Mouse (Mus musculus): ENCODE data around the gene Dnajb2. TPM values are rescaled to one million over a fixed set of nuclear protein-coding genes. Genes with fewer than 3 reads are reported as not detected.

The Dnajb2 gene
- 10 to 100 TPM; 91.6 to 97.6 TPM for total RNA-seq (2021)

- DNase-seq (ENCODE audit: low spot score in 2 of 2): peak; percentile 85 to 86
- intact Hi-C loops (cut with DNase I): loop anchor here (1.0 kb wide), 1 partner anchor 18 kb away; no protein-coding TSS in a partner anchor
Measured at GRCm38 (mm10) chr1:75236117-75237050, at the start of gene Dnajb2. Gene Dnajb2 (plus strand): TSS chr1:75236406.

- intact Hi-C loops (cut with DNase I): no loop called here
Measured at GRCm38 (mm10) chr1:75187126-75187525, 49.1 kb upstream of the Dnajb2 start.

GRCm38 (mm10) chr1:75187914-75188483 lies 48.2 kb upstream of the Dnajb2 start:
- intact Hi-C loops (cut with DNase I): no loop called here
- DNase-seq (ENCODE audit: low spot score in 2 of 2): no peak

More at GRCm38 (mm10) chr1:75187126-75187525, 49.1 kb upstream of the Dnajb2 start:
- no peak for DNase-seq (ENCODE audit: low spot score in 2 of 2)

- DNase-seq (ENCODE audit: low spot score in 2 of 2): no peak
- intact Hi-C loops (cut with DNase I): no loop called here
Measured at GRCm38 (mm10) chr1:75190577-75190976, 45.6 kb upstream of the Dnajb2 start.

- no peak for DNase-seq (ENCODE audit: low spot score in 2 of 2)
- intact Hi-C loops (cut with DNase I): no loop called here
Measured at GRCm38 (mm10) chr1:75191258-75191621, 45.0 kb upstream of the Dnajb2 start.

- peak; percentile 92 to 95 for DNase-seq (ENCODE audit: low spot score in 2 of 2)
- intact Hi-C loops (cut with DNase I): no loop called here
Measured at GRCm38 (mm10) chr1:75191622-75192402, 44.4 kb upstream of the Dnajb2 start, which contains the start of the genes Ankzf1 and Atg9a. Gene Ankzf1 (plus strand): TSS chr1:75192151. Gene Atg9a (minus strand): TSS chr1:75192196.

GRCm38 (mm10) chr1:75192452-75192851 lies 43.8 kb upstream of the Dnajb2 start:
- intact Hi-C loops (cut with DNase I): no loop called here
- no peak for DNase-seq (ENCODE audit: low spot score in 2 of 2)

GRCm38 (mm10) chr1:75201236-75201635 lies 35.0 kb upstream of the Dnajb2 start:
- intact Hi-C loops (cut with DNase I): no loop called here
- DNase-seq (ENCODE audit: low spot score in 2 of 2): no peak

- intact Hi-C loops (cut with DNase I): no loop called here
- DNase-seq (ENCODE audit: low spot score in 2 of 2): no peak
Measured at GRCm38 (mm10) chr1:75208967-75209678, 27.1 kb upstream of the Dnajb2 start.

GRCm38 (mm10) chr1:75210136-75211087 lies 25.8 kb upstream of the Dnajb2 start, which contains the start of the genes Glb1l and Stk16:
Gene Glb1l (minus strand): TSS chr1:75210813.
Gene Stk16 (plus strand): TSS chr1:75210838.
- DNase-seq (ENCODE audit: low spot score in 2 of 2): peak; percentile 97
- intact Hi-C loops (cut with DNase I): no loop called here

- intact Hi-C loops (cut with DNase I): no loop called here
Measured at GRCm38 (mm10) chr1:75211141-75211708, 25.0 kb upstream of the Dnajb2 start.

GRCm38 (mm10) chr1:75212542-75212941 lies 23.7 kb upstream of the Dnajb2 start:
- no peak for DNase-seq (ENCODE audit: low spot score in 2 of 2)
- intact Hi-C loops (cut with DNase I): no loop called here

More at GRCm38 (mm10) chr1:75211141-75211708, 25.0 kb upstream of the Dnajb2 start:
- DNase-seq (ENCODE audit: low spot score in 2 of 2): no peak

GRCm38 (mm10) chr1:75213096-75213495 lies 23.1 kb upstream of the Dnajb2 start:
- intact Hi-C loops (cut with DNase I): no loop called here
- DNase-seq (ENCODE audit: low spot score in 2 of 2): no peak

- intact Hi-C loops (cut with DNase I): no loop called here
- no peak for DNase-seq (ENCODE audit: low spot score in 2 of 2)
Measured at GRCm38 (mm10) chr1:75214442-75214841, 21.8 kb upstream of the Dnajb2 start.

GRCm38 (mm10) chr1:75214886-75215285 lies 21.3 kb upstream of the Dnajb2 start:
- DNase-seq (ENCODE audit: low spot score in 2 of 2): peak in 1 of 2 experiments; percentile 63
- intact Hi-C loops (cut with DNase I): no loop called here

GRCm38 (mm10) chr1:75215785-75216184 lies 20.4 kb upstream of the Dnajb2 start:
- DNase-seq (ENCODE audit: low spot score in 2 of 2): no peak
- intact Hi-C loops (cut with DNase I): no loop called here

- intact Hi-C loops (cut with DNase I): no loop called here
- DNase-seq (ENCODE audit: low spot score in 2 of 2): no peak
Measured at GRCm38 (mm10) chr1:75216797-75217585, 19.2 kb upstream of the Dnajb2 start.

Data from left cerebral cortex, postnatal 36 days (tissue).